Mouse (Mus musculus): ENCODE measurements around the gene Tmem120b.

The Tmem120b gene

DNA sequence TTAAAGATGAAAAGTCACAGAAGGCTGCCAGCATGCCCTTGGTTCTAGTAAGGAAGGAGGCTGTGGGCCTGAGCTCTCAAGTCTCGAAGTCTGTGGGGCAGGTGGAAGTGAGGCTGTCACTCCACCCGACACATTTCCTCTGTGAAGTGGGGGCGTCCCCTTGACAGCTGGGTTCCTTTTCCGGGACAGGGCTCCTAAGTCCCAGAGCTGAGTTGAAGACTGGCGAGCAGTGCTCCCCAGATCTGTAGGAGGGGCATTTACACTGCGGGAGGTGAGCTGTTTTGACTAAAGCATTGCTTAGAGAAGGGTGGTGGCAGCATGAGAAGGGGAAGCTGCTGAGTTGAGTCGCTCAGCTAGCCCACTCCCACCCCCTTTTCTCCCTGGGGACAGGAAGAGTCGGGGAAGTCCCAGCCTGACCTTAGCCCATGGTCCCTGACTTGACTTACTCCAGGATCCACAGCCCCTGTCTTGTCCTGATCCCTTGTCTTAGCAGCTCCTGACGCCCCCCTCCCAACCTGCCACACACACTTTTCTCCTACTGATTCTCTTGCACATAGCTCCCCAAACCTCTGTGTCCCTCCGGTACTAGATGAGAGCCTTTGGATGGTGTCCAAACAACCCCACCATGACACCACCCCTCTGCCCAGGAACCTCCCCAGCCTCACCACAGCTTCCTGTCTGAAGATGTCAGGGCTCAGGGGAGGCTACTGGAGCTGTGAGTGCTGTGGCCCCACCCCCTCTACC, 60.4 kb downstream of the Tmem120b start:
- DNase-seq (ENCODE audit: low read depth, low spot score) = no peak

DNA sequence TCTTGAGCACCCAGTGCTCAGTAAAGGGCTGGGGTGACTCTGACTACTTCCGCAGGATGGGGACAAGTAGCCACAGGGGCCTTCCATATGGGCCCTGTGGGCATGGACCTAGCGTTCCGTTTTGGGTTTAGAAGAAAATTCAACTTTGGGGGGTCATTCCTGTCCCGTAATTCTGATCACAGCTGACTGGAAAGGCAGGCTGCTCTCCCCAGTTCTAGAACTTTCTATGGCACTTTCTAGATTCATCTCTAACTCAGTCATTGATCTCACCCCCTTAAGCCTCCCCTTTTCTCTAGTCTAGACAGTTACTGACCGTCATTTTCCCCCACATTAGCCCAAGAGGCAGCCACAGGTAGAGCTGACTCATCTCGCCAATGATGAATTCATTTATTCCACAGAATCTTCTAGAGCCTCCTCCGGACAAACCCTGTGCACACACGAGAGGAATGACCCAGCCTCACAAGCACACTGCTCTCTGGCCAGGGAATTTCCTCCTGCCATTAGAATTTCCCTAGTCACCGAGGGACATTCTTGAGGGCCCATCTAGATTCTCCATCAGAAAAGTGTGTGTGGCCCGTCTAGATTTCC, 61.0 kb downstream of the Tmem120b start:
- no peak for DNase-seq (ENCODE audit: low read depth, low spot score)

DNA sequence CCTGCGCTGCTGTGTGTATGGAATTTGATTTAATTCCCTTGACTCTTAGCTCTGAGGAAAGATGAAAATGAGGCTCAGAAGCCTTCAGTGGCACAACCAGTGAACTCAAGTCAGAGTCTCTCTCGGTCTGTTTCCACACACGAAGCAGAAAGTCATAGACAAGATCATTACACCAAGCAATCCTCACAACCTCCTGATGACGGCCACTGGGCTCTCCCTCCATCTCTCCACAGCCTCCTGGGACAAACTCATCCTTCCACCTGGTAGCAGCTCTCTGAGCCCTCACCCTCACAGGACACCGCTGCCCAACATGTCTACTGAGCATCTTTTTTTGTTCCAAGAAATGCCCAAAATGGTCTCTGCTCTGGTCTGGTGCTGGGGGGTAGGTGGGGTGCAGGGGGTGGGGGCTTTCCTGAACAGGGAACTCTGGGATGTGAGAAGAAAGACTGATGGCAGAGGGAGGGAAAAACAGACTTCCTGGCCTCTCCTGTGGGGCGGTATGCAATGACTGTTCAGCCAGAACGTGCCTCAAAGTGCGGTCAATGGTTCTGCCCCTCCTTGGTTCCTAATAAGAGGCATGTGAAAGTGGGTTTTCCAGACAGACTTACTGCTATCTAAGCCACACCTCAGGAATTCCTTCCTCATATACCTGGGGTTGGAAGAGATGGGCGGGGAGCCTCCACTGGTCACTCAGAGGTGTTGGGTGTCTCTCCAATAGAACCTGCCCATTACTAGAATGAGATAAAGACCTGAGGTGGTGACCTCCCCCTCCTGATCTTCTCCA, 62.0 kb downstream of the Tmem120b start:
- DNase-seq (ENCODE audit: low read depth, low spot score) = no peak

DNA sequence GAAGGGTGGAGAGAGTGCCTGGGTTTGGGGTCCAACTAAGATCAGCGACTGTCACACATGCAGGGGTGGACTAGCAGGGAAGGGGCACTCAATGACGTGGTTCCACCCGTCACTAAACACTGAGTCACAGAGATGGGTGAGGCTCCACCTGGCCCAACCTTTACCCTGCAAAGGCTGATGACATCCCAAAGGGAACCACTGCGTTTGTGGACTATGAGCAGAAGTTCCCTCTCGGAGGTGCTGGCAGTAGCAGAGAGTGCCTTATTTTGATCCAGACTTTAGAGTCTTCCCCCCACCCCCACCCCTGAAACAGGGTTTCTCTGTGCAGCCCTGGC, 62.6 kb downstream of the Tmem120b start:
- no peak for DNase-seq (ENCODE audit: low read depth, low spot score)

DNA sequence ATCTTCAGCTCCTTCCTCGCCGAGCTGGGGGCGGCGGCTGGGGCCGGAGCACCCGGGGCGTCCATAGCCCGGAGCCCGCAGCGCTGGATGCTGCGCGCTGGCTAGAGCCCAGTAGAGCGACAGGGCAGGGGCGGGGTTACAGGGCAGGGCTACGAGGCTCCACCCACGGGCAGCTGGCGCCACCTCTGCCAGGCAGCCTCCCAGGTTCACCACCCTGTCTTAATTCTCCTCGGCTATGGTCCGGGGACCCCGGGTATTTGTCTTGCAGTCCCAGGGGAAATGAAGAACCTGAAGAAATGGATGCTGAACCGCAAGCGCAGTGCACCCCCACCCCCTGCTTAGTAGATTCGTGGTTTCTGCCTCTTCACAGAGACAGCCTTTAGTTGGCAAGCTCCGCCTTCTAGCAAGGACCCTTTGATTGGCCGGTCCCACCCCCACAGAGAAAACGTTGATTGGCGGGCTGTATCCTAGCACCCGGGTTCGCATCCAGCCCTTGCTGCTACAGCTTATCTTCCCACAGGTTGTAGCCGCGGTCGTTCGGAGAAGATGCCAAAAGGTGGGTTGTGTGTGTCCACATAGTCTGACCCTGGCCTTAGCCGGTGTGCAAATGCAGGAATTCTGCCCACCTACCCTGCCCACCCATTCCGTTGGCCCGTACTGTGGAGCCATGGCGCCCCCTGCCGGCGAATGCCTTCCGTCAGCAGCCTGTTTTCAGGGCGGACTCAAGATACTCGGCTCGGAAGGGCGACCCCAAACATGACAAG, 64.3 kb downstream of the Tmem120b start, which contains the start of gene Rhof:
Gene Rhof (minus strand): TSS at position 385 of the 764 bp plus-strand sequence.
- peak; percentile 92 for DNase-seq (ENCODE audit: low read depth, low spot score)

DNA sequence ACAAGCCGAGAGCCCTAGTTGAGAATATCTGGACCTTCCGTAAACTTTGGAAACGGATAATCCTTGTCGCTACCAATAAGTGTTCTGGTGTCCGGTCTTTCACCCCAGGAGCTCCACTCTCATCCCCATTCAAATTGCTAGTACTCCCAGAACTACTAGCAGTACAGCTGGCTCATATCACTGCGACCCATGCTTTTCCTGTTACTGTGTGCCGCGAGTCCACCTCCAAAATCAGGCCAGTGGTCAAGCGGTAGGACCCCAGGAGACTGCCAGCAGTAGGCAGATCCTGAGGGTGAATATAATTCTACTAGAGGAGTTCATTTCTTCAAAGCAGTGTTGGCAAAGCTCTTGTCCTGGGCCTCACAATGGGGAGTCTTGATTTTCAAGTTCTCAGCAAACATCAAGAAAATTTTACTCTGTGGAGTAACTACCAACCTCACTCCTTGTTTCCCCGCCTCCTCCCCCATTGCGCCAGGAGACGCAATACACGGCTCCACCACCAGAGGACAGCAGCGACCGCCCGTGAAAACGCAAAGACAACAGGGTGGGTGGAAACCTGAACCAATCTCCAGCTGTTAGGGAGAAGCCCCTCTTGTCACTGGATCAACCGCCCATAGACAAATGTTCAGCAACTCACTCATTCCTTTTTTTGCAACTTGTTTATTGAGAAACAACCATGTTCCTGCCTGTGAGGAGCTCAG, 65.0 kb downstream of the Tmem120b start:
- DNase-seq (ENCODE audit: low read depth, low spot score) = peak; percentile 89

DNA sequence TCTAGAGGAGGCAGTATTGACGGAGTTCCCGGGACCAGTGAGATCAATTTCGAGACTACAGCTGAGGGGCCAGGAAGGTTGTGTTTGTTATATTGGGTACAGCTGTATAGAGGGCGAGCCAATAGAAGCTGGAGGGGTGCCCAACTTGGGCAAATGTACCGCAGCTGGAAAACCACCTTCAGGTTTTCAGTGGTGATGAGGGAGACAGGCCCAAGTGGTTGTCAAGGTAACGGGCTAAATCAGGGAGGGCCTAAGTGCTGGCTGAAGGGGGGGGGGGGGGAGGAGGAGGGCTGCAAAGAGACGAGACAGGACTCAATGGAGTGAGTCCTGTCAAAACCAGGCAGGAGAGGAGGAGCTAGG, 65.5 kb downstream of the Tmem120b start:
- peak; percentile 63 for DNase-seq (ENCODE audit: low read depth, low spot score)

DNA sequence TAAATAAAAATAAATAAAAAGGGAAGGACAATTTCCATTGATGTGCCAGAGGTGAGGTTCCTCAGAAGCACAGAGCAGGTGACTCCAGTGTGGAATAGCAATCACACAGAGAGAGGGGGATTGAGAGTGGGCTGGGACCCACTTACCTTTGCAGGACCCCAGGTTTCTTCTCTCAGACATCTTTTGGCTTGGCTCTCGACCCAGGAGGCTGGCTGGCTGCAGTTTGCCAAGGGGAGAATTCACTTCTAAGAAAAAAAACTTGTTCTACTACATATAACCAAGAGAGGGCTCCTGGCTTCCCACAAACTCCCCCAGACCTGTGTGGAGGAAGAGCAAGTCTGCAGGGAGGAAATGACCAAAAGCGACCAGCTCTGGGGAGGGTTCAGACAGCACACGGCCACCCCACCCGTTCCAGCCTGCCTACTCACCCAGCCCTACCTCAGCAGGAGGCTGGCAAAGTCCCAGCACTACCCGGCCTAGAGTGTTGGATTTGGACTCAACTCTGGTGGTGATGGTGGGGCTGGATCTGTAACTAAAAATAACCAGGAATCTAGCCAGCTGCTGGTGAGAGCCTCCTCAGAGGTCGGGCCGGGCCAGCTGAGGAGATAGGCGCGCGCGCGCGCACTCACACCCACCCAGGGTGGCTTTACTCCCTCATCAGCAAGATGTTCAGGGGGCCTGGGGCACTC, 66.1 kb downstream of the Tmem120b start:
- DNase-seq (ENCODE audit: low read depth, low spot score) = no peak

DNA sequence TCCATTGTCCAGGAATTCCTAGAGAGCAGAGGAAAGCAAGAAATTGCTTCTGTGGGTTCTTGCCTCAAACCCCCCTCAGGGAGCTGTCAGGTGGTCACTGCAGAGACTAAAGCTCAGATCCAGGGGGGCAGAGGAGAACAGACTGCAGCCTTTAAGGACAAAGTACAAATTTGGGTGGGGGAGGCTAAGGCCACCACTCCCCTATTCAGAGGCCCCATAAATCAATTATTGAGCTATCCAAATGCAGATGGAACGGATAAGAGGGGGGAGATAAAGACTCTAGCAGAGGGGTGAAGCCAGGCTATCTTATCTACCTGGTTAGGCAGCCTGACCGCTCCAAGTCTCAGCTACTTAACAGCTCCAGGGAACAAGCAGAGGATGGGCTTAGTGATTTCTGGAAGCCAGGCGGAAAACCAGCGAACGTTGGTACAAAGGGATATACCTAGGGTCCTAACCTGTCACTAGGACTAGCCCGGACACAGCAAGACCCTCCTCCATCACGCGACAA, 66.7 kb downstream of the Tmem120b start:
- peak; percentile 96 for DNase-seq (ENCODE audit: low read depth, low spot score)

DNA sequence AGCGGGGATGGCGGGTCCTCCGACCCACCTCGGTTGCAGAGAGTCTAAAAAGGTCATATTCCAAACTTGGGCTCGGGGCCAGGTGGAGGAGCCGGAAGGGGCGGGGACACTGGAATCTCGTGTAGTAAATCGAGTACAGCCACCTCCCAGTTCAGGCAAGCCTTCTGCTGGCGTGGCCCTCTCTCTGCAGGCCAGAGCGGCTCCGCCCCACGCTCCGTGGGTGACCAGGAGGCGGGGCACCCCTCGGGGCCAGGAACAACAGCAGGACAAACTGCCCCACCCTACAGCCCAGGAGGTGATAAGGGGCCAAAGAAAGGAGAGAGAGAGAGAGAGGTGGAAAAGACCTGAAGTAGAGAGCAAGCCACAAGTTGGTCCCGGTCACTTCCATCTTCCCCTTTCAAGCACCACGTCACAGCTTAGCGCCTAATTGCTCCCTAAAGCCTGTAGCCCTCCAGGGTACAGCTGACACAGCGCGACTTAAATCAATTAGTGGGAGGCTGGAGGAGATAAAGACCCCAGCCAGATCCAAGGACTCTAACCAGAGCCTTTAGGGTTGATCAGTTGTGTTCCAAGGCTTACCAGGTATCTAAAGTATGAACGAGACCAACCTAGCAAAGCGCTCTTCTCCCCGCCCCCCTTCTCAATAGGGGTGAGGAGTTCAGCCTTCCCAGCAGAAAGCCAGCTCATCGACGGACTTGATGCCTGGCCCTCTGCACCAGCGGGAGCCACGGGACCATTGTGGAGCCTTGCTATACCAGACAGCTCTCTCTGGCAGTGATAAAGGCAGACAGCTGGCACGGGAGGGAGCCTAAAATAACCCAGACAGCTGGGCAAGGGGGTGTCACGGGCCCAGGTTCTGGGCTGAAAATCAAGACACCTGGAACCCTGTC, 67.5 kb downstream of the Tmem120b start:
- DNase-seq (ENCODE audit: low read depth, low spot score) = peak; percentile 97

DNA sequence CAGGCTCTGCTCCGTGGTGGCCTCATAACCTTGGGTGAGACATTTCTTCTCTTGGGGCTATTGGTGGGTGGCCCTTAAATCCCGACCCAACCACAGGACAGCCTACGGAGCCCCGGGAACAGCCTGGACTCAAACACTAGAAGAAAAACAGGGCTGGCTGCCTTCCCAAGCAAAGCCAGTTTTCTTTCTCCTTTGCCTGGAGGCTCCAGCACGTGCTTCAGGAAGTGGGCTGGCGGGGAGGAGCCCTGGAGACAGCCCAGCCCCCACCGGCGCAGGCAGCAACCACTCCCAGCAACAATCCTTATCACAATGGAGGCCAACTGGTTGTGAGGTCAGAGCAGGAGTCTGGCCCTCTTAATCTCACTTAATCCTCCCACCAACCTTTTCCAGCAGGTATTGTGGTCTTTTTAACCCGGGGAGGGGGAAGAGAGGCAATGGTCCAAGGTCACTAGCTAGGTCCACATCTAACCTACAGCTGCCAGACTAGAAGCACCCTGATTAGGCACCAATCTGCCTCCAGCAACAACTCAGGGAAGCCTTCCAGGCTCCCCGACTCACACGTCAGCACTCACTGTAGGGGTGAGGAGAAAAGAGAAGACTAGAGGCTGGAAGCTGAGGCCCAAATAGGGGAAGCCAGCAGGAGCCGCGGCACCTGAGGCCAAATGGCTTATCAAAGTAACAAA, 68.3 kb downstream of the Tmem120b start:
- peak; percentile 92 for DNase-seq (ENCODE audit: low read depth, low spot score)

DNA sequence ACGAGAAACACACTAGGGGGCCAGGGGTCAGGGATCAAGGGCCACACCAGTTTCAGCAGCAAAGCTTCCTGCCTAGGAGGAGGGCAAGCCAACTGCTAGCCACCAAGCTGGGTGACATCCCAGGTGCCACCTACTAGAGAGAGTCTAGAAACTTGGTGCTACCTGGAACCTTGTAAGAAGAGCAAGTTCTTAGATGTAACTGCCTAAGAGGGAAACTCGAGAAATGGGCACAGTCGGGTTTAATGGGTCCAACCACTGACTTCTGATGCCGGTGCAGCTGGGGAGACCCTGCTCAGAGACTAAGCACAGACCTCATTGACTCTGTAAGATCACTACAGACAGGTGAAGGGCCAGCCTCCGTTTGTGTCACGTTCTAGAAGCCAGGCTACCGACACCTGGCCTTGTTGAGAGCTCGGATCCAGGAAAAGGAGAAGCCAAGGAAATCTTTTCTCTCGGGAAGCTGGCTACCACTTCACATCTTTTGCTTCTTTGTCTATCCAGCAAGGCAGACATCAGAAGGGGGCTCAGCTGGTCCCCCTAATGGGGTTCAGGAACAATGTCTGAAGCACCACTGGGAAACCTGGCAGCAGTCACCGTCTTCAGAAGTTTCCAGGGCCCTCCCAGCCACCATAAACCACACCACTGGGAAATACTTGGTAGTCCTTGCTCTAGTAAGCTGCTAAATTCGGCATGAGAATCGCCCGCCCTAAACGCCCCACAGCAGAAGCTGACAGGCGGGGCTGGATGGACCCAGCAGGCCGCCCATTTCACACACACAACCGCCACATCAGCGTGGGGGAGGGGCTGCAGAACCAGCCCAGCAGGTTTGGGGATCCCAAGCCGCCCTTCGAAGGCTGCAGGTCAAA, 69.1 kb downstream of the Tmem120b start:
- peak; percentile 92 for DNase-seq (ENCODE audit: low read depth, low spot score)

DNA sequence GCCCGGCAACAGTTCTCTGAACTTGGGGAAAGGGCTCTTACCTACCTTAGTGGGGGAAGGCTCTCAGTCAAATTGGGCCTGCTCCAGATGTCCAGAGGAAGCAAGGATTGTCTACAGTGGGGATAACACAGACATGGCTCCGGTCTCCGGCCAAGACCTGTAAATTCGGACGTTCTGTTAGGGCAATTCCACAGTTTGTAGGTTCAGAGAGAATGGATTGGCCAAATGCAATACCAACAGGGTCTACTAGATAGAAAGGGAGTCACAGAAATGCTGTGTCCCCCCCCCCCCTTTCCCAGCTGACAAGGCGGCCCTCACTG, 69.7 kb downstream of the Tmem120b start:
- no peak for DNase-seq (ENCODE audit: low read depth, low spot score)

DNA sequence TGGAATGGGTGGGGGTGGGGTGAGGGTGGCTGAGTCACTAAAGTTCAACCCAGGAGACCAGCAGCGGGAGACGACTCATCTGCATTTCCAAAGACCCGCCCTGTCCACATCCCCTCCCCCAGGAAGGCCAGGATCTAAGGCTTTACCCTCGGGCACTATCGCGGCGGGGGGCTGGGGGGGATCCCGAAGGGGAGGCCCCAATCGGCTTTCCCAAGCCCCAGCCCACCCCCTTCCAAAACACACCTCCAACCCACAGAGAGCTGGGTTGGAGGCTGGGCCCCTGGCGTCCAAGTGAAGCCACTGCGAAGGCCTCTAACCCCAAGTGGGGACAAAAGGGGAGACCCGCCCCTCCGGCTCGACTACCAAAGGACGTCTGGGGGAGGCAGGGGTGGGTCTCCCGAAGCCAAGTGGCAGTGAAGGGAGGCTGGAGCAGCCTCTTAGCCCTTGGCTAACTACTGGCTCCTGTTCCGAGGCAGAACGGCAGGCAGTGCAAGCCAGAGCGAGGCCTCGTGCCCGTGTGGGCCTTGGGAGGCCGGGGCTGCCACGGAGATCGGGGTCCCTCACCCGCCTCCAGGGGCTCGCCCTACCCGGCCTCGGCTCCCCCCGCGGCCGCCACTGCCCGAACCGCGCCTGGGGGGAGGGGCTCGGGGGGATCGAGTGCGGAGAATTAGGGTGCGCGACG, 70.2 kb downstream of the Tmem120b start:
- peak; percentile 99 for DNase-seq (ENCODE audit: low read depth, low spot score)

DNA sequence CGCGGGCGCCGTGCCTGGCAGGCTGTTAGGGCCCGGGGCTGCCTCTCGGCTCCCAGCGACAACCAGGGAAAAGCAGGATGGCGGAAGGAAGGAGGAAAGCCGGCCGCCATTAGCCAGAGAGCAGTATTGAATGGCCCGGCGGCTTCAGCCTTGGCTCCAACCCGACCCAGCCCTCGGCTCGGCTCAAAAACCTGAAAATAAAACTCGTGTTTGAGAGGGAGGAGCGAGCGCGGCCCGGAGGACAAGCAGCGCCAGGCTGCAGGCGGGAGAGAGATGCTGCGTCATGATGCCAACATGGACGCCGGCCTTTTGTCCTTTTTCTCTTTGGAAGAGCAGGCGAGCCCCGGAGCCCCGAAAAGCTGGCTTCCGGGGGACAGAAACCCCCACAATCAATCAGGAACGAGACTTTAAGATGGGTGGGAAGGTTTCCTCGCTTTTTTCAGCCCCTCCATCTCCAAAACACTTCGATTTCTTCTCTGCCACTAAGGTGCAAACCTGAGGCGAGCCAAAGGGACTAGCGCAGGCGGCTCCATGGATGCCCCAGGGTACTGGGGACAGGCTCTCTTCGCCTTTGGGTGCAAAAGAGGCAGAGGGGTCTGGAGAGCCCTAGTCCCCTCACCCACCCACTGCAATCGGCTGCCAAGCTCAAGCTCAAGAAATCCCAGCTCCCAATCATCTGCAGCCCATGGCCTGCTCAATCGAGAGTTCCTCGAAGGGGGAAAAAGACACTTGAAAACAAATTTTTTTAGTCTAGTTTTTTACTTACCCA, 70.9 kb downstream of the Tmem120b start:
- DNase-seq (ENCODE audit: low read depth, low spot score) = peak; percentile 67

DNA sequence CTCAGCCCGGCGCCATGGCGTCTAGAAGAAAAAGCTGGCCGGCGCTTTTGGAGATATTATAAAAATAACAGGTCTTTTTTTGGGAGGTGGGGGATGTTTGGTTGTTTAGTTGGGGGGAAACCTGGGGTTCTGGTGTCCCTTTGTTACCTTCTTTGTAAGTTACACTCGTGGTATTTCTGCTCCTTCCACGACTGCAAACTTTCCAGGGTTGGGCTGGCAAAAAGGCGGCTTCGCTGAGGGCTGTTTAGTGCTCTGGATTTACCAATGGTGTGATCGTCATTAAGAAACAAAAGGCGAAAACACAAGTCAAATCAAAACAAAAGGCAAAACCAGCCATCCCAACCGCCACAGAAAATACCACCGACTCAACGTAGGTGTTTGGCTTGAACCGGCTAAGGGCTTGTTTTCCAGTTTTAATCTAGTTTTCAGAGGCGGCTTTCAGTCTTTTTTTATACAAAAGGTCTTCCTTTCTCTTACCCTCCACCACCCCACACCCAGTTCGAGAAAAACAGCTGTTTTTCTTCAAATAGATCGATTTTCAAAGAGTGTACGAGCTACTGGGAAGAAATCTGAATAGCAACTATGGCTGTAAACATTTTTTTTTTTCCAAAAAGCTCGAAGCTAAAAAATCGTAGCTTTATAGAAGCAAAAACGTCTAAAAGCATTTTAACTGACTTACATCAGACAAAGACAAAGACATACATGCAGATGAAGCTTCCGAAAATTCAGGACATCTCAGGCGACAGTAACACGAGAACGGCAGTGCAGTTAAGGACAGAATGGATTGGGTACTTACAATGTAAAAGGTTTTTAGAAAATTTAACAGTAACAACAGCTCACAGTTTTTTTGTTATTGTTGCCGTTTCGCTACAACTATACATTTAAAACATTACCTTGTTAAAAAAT, 71.8 kb downstream of the Tmem120b start:
- DNase-seq (ENCODE audit: low read depth, low spot score) = peak; percentile 58

Measured in ES-CJ7 (cell line).